Comparison of ENCODE assay signal across 8 mouse cellular contexts in the genomic region with DNA sequence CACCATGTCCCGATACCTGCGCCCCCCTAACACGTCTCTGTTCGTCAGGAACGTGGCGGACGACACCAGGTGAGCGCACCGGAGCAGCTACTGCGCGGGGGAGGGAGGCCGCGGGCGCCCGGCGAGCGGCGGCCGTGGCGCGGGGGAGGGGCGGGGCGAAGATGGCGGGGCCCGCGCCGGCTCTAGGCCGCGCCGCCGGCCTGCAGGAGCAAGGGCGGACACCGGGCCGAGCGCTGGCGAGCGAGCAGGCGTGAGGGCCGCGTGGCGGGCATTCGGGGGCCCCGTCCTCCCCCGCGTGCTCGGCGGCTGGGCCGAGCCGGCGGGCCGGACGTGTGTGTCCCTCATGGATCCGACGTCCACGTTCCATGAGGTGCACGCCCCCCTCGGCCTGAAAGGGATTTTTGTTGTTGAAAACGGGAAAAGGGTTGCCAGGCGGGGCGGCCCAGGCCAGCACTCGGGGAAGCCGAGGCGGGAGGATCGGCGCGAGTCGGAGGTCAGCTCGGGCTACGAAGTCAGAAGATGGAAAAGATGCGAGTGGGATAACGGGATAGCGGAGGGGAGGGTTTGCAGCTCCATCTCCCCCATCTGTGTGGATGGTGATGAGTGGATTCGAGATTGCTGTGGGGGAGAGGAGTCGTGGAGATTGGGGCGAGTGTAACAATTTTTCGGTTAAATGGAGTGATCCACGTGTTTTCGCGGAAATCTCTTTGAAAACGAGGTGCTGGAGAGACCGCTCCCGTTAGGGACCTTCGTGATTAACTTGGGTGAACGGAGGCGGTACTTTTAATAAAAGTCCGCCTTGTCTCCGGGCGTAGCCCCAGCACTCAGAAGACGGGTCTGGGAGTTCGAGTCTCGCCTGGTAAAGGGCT. TPM values are rescaled to one million over a fixed set of nuclear protein-coding genes. Genes with fewer than 3 reads are reported as not detected.
DNase-seq lines count a peak whose midpoint lies in the region; ATAC-seq and TF ChIP-seq lines count a peak whose summit lies in the region.

No protein-coding gene starts in this region.

- no peak for TF ChIP-seq POLR2A in myocyte (IDR thresholded peaks at IDR 0.05; ENCODE audit: insufficient read length, low read depth)

- H3K4me3 ChIP-seq in liver, embryonic 12.5 days, result peak overlapping the region; percentile 96
- H3K4me3 ChIP-seq in myocyte, result peak overlapping the region; percentile 82

- H3K27ac ChIP-seq in liver, embryonic 12.5 days, result peak overlapping the region; percentile 98

- H3K4me1 ChIP-seq in liver, embryonic 12.5 days, result peaks cover 77% of the 10 kb centered on the region

- peak; percentile 74 for DNase-seq in 3134 (ENCODE audit: extremely low read depth, insufficient read length, low spot score)
- DNase-seq in adipocyte (ENCODE audit: low spot score), result peak; percentile 63
- peak; percentile 75 for DNase-seq in embryo, embryonic 9.5 days (ENCODE audit: extremely low spot score)
- peak; percentile 72 to 76 for DNase-seq in heart, adult 18-20 months
- DNase-seq in kidney, adult 8-10 months, result peak; percentile 56 to 61
- DNase-seq in testis, postnatal 10 days (ENCODE audit: low spot score), result peak; percentile 86

- H3K36me3 ChIP-seq in liver, embryonic 12.5 days, result peaks cover 26% of the 10 kb centered on the region
- no peaks in the 10 kb centered on the region for H3K36me3 ChIP-seq in myocyte (ENCODE audit: control insufficient read depth, insufficient read depth)

- no peaks in the 10 kb centered on the region for H3K9me3 ChIP-seq in liver, embryonic 12.5 days (replicated peaks)

- WGBS in liver, embryonic 12.5 days (ENCODE audit: insufficient replicate concordance), result under 1% methylated on average over 91 of the region's 91 CpGs

- peak overlapping the region; percentile 97 for H3K9ac ChIP-seq in liver, embryonic 12.5 days

- H3K27me3 ChIP-seq in liver, embryonic 12.5 days (replicated peaks), result no peaks in the 10 kb centered on the region
- H3K27me3 ChIP-seq in myocyte (ENCODE audit: control insufficient read depth, insufficient read depth, insufficient read length), result no peaks in the 10 kb centered on the region

- peak overlapping the region; percentile 93 for H3ac ChIP-seq in myocyte (ENCODE audit: control insufficient read depth, insufficient read length)

- peak overlapping the region; percentile 77 for H3K4me2 ChIP-seq in liver, embryonic 12.5 days
- H3K4me2 ChIP-seq in myocyte (ENCODE audit: low read depth), result peak overlapping the region; percentile 87

- ATAC-seq in liver, embryonic 12.5 days, result peak; percentile 71

- H3K79me2 ChIP-seq in myocyte (ENCODE audit: control insufficient read depth, insufficient read depth), result peaks cover 50% of the 10 kb centered on the region

TF ChIP-seq in myocyte, 11 proteins besides CTCF, POLR2A, EP300 and RAD21:
- no peak for TF ChIP-seq USF1 (IDR thresholded peaks at IDR 0.05; ENCODE audit: low read depth)
- no peak for TF ChIP-seq TCF3 (IDR thresholded peaks at IDR 0.05; ENCODE audit: insufficient read length, low read depth)
- no peak for TF ChIP-seq POLR2AphosphoS2 (IDR thresholded peaks at IDR 0.05; ENCODE audit: insufficient read length, low read depth)
- TF ChIP-seq E2F4 (IDR thresholded peaks at IDR 0.05; ENCODE audit: insufficient read depth), result no peak
- TF ChIP-seq REST (IDR thresholded peaks at IDR 0.05; ENCODE audit: insufficient read depth, insufficient read length), result no peak
- TF ChIP-seq MAX (IDR thresholded peaks at IDR 0.05; ENCODE audit: low read depth), result no peak
- TF ChIP-seq MYOD1 (IDR thresholded peaks at IDR 0.05; ENCODE audit: control insufficient read depth in 1 of 3, insufficient read length in 2 of 3, low read depth in 2 of 3), result no peak
- no peak for TF ChIP-seq MYOG (IDR thresholded peaks at IDR 0.05; ENCODE audit: control insufficient read depth in 1 of 3, insufficient read depth in 1 of 3, insufficient read length in 2 of 3, low read depth in 2 of 3)
- no peak for TF ChIP-seq TCF12 (IDR thresholded peaks at IDR 0.05; ENCODE audit: insufficient read depth, poor library complexity, severe bottlenecking)
- no peak for TF ChIP-seq SRF (IDR thresholded peaks at IDR 0.05; ENCODE audit: control insufficient read depth, insufficient read length, low read depth)
- TF ChIP-seq CEBPB (IDR thresholded peaks at IDR 0.05; ENCODE audit: insufficient read depth, poor library complexity, severe bottlenecking), result no peak

RNA-seq across cellular contexts. Expression of a gene that starts 0.9 kb away (rescaled TPM):
- total RNA-seq in heart, adult 18-20 months (2021), result 10 to 100 TPM; 40.6 to 50.5 TPM
- polyA plus RNA-seq in liver, embryonic 12.5 days (2016; fragmentation: Nextera tagmentation; extraction: Ambion mirVana), result 157 TPM in 2 replicates
- 22.3 TPM for polyA plus RNA-seq in myocyte (2012; fragmentation: generic; extraction: Trizol)

RNA-seq across cellular contexts. Expression of a gene that starts 17.2 kb away (rescaled TPM):
- 10 to 100 TPM; 62.7 to 68.0 TPM for total RNA-seq in heart, adult 18-20 months (2021)
- 91.1 and 98.9 TPM in 2 replicates for polyA plus RNA-seq in liver, embryonic 12.5 days (2016; fragmentation: Nextera tagmentation; extraction: Ambion mirVana)
- polyA plus RNA-seq in myocyte (2012; fragmentation: generic; extraction: Trizol), result 45.2 TPM

RNA-seq across cellular contexts. Expression of a gene that starts 38.7 kb away (rescaled TPM):
- 1 to 10 TPM in 1 of 2 experiments, under 1 TPM in 1; 0.52 to 1.7 TPM for total RNA-seq in heart, adult 18-20 months (2021)
- 3.9 and 4.3 TPM in 2 replicates for polyA plus RNA-seq in liver, embryonic 12.5 days (2016; fragmentation: Nextera tagmentation; extraction: Ambion mirVana)
- polyA plus RNA-seq in myocyte (2012; fragmentation: generic; extraction: Trizol), result not detected

Comparison
In these comparisons a context has a peak if more than half of its experiments do, and no peak if none do; other contexts are left out.
1. Peak in every context shown above with its lines: DNase-seq, ATAC-seq, H3K4me3 ChIP-seq and H3K27ac ChIP-seq.